Mouse (Mus musculus): Measurements from ENCODE around the gene Hk2. TPM values are rescaled to one million over a fixed set of nuclear protein-coding genes. Genes with fewer than 3 reads are reported as not detected.
"Not testable (repeated sequence)": the region's sequence is repeated elsewhere in the genome, so short reads cannot be mapped to it uniquely, and the experiment has no call there.

The Hk2 gene
- total and polyA plus RNA-seq, 2 experiments, result 0.87 to 1.0 TPM

GRCm38 (mm10) chr6:82694668-82695067 is 79.6 kb downstream of the Hk2 start:
- H3K27me3 ChIP-seq (ENCODE audit: control insufficient read depth, insufficient read depth, low read length), result no peaks in the 10 kb centered on the region
- no peak for TF ChIP-seq POLR2A (IDR thresholded peaks at IDR 0.05; ENCODE audit: extremely low read depth, insufficient read depth, low read length)
- no peak for TF ChIP-seq CTCF (IDR thresholded peaks at IDR 0.05; ENCODE audit: low read depth, low read length)
- no peaks in the 10 kb centered on the region for H3K4me1 ChIP-seq (ENCODE audit: control insufficient read depth, insufficient read depth, low read length)
- H3K9ac ChIP-seq (ENCODE audit: low read depth, low read length), result no peak overlapping the region
- no peak overlapping the region for H3K4me3 ChIP-seq (ENCODE audit: insufficient read depth, low read depth, low read length)
- H3K79me2 ChIP-seq (ENCODE audit: control insufficient read depth, insufficient read depth, low read length), result no peaks in the 10 kb centered on the region
- no peak for DNase-seq (ENCODE audit: extremely low read depth, low read depth, low spot score)
- 60% methylated on average over 13 of the region's 13 CpGs for WGBS
- H3K36me3 ChIP-seq (ENCODE audit: control insufficient read depth, insufficient read depth, low read length), result no peaks in the 10 kb centered on the region
- no peak overlapping the region for H3K27ac ChIP-seq (replicated peaks; ENCODE audit: insufficient read depth, low read depth, low read length)

GRCm38 (mm10) chr6:82689474-82689873 is 84.8 kb downstream of the Hk2 start:
- H3K4me1 ChIP-seq (ENCODE audit: control insufficient read depth, insufficient read depth, low read length), result no peaks in the 10 kb centered on the region
- no peaks in the 10 kb centered on the region for H3K27me3 ChIP-seq (ENCODE audit: control insufficient read depth, insufficient read depth, low read length)
- no peak overlapping the region for H3K9ac ChIP-seq (ENCODE audit: low read depth, low read length)
- DNase-seq (ENCODE audit: extremely low read depth, low read depth, low spot score), result no peak
- no peak for TF ChIP-seq CTCF (IDR thresholded peaks at IDR 0.05; ENCODE audit: low read depth, low read length)
- no peak for TF ChIP-seq POLR2A (IDR thresholded peaks at IDR 0.05; ENCODE audit: extremely low read depth, insufficient read depth, low read length)
- H3K79me2 ChIP-seq (ENCODE audit: control insufficient read depth, insufficient read depth, low read length), result no peaks in the 10 kb centered on the region
- H3K4me3 ChIP-seq (ENCODE audit: insufficient read depth, low read depth, low read length), result no peak overlapping the region
- H3K27ac ChIP-seq (replicated peaks; ENCODE audit: insufficient read depth, low read depth, low read length), result no peak overlapping the region
- 75% methylated on average over 4 of the region's 4 CpGs for WGBS
- H3K36me3 ChIP-seq (ENCODE audit: control insufficient read depth, insufficient read depth, low read length), result no peaks in the 10 kb centered on the region

GRCm38 (mm10) chr6:82688586-82688985 is 85.7 kb downstream of the Hk2 start:
- H3K27ac ChIP-seq (replicated peaks; ENCODE audit: insufficient read depth, low read depth, low read length), result not testable (repeated sequence)

GRCm38 (mm10) chr6:82684136-82684535 is 90.1 kb downstream of the Hk2 start:
- Histone ChIP-seq H3K4me1 (ENCODE audit: control insufficient read depth, insufficient read depth, low read length) (no peaks in the 10 kb centered on the region), H3K9ac (ENCODE audit: low read depth, low read length) (no peak overlapping the region), H3K27me3 (ENCODE audit: control insufficient read depth, insufficient read depth, low read length) (no peaks in the 10 kb centered on the region), H3K27ac (replicated peaks; ENCODE audit: insufficient read depth, low read depth, low read length) (no peak overlapping the region), H3K4me3 (ENCODE audit: insufficient read depth, low read depth, low read length) (no peak overlapping the region), H3K36me3 (ENCODE audit: control insufficient read depth, insufficient read depth, low read length) (no peaks in the 10 kb centered on the region), H3K79me2 (ENCODE audit: control insufficient read depth, insufficient read depth, low read length) (no peaks in the 10 kb centered on the region)
- DNase-seq (ENCODE audit: extremely low read depth, low read depth, low spot score), result peak; percentile 63
- TF ChIP-seq POLR2A (IDR thresholded peaks at IDR 0.05; ENCODE audit: extremely low read depth, insufficient read depth, low read length) (no peak), CTCF (IDR thresholded peaks at IDR 0.05; ENCODE audit: low read depth, low read length) (no peak)

More at GRCm38 (mm10) chr6:82688586-82688985, 85.7 kb downstream of the Hk2 start:
- DNase-seq (ENCODE audit: extremely low read depth, low read depth, low spot score); H3K79me2 ChIP-seq (ENCODE audit: control insufficient read depth, insufficient read depth, low read length); H3K27me3 ChIP-seq (ENCODE audit: control insufficient read depth, insufficient read depth, low read length); H3K4me1 ChIP-seq (ENCODE audit: control insufficient read depth, insufficient read depth, low read length); H3K36me3 ChIP-seq (ENCODE audit: control insufficient read depth, insufficient read depth, low read length); H3K4me3 ChIP-seq (ENCODE audit: insufficient read depth, low read depth, low read length); H3K9ac ChIP-seq (ENCODE audit: low read depth, low read length): not testable (repeated sequence)
- 88% methylated on average over 5 of the region's 5 CpGs for WGBS

GRCm38 (mm10) chr6:82679286-82679685 is 95.0 kb downstream of the Hk2 start:
- DNase-seq (ENCODE audit: extremely low read depth, low read depth, low spot score); H3K27ac ChIP-seq (replicated peaks; ENCODE audit: insufficient read depth, low read depth, low read length): not testable (repeated sequence)
- 78% methylated on average over 2 of the region's 2 CpGs for WGBS

GRCm38 (mm10) chr6:82677629-82678028 is 96.6 kb downstream of the Hk2 start:
- H3K4me1 ChIP-seq (ENCODE audit: control insufficient read depth, insufficient read depth, low read length); H3K79me2 ChIP-seq (ENCODE audit: control insufficient read depth, insufficient read depth, low read length); H3K27me3 ChIP-seq (ENCODE audit: control insufficient read depth, insufficient read depth, low read length); H3K9ac ChIP-seq (ENCODE audit: low read depth, low read length); DNase-seq (ENCODE audit: extremely low read depth, low read depth, low spot score); H3K36me3 ChIP-seq (ENCODE audit: control insufficient read depth, insufficient read depth, low read length); H3K27ac ChIP-seq (replicated peaks; ENCODE audit: insufficient read depth, low read depth, low read length); H3K4me3 ChIP-seq (ENCODE audit: insufficient read depth, low read depth, low read length): not testable (repeated sequence)
- 75% methylated on average over 3 of the region's 3 CpGs for WGBS

More at GRCm38 (mm10) chr6:82679286-82679685, 95.0 kb downstream of the Hk2 start:
- H3K36me3 ChIP-seq (ENCODE audit: control insufficient read depth, insufficient read depth, low read length); H3K79me2 ChIP-seq (ENCODE audit: control insufficient read depth, insufficient read depth, low read length); H3K9ac ChIP-seq (ENCODE audit: low read depth, low read length); H3K27me3 ChIP-seq (ENCODE audit: control insufficient read depth, insufficient read depth, low read length); H3K4me3 ChIP-seq (ENCODE audit: insufficient read depth, low read depth, low read length); H3K4me1 ChIP-seq (ENCODE audit: control insufficient read depth, insufficient read depth, low read length): not testable (repeated sequence)

Other genes with a start within 250 kb of the Hk2 start
- gene Pole4, start 69.1 kb downstream of the Hk2 start, total RNA-seq (2014; rRNA removed), result 23.7 and 24.8 TPM in 2 replicates
- gene Pole4, start 69.1 kb downstream of the Hk2 start, polyA plus RNA-seq (2012; rRNA removed), result 12.2 and 21.5 TPM in 2 replicates
- not detected in 2 replicates for gene Sema4f, start 165.3 kb upstream of the Hk2 start, total RNA-seq (2014; rRNA removed)
- not detected in 2 replicates for gene Sema4f, start 165.3 kb upstream of the Hk2 start, polyA plus RNA-seq (2012; rRNA removed)
- not detected in 2 replicates for gene M1ap, start 172.4 kb upstream of the Hk2 start, total RNA-seq (2014; rRNA removed)
- gene M1ap, start 172.4 kb upstream of the Hk2 start, polyA plus RNA-seq (2012; rRNA removed), result 0.17 TPM in 1 of 2 replicates, not detected in the other

Measured in liver, adult 2 months (tissue).